Mouse (Mus musculus): ENCODE data around the gene Exoc3l2. TPM values are rescaled to one million over a fixed set of nuclear protein-coding genes. Genes with fewer than 3 reads are reported as not detected.
"Not testable (repeated sequence)": the region's sequence is repeated elsewhere in the genome, so short reads cannot be mapped to it uniquely, and the experiment has no call there.

Gene Exoc3l2
- polyA plus RNA-seq, 1 experiment from 2014 or later = 1.1 TPM

GRCm38 (mm10) chr7:19507612-19507981, 44.5 kb downstream of the Exoc3l2 start:
- H3K4me2 ChIP-seq (ENCODE audit: low read depth, low read length) = peak overlapping the region; percentile 95
- WGBS (ENCODE audit: insufficient replicate concordance) = 8% methylated on average over 18 of the region's 18 CpGs
- no peaks in the 10 kb centered on the region for H3K9me3 ChIP-seq (ENCODE audit: low read length)
- TF ChIP-seq CTCF (IDR thresholded peaks at IDR 0.05; ENCODE audit: low read depth) (no peak), EP300 (IDR thresholded peaks at IDR 0.05; ENCODE audit: low read depth) (no peak)
- H3K4me1 ChIP-seq (ENCODE audit: insufficient read depth) = peaks cover 20% of the 10 kb centered on the region
- no peaks in the 10 kb centered on the region for H3K27me3 ChIP-seq (ENCODE audit: insufficient read depth, low read length)
- no peaks in the 10 kb centered on the region for H3K36me3 ChIP-seq (replicated peaks; ENCODE audit: insufficient read depth, low read length)
- H3K4me3 ChIP-seq (ENCODE audit: low read depth, low read length) = peak overlapping the region; percentile 82
- peak overlapping the region; percentile 75 for H3K9ac ChIP-seq (replicated peaks)
- peak overlapping the region; percentile 82 for H3K27ac ChIP-seq (ENCODE audit: low read depth)
- DNase-seq (no peak), ATAC-seq (no peak)

- ATAC-seq = peak; percentile 95
- H3K36me3 ChIP-seq (replicated peaks; ENCODE audit: insufficient read depth, low read length) = no peaks in the 10 kb centered on the region
- peaks cover 20% of the 10 kb centered on the region for H3K4me1 ChIP-seq (ENCODE audit: insufficient read depth)
- no peaks in the 10 kb centered on the region for H3K27me3 ChIP-seq (ENCODE audit: insufficient read depth, low read length)
- H3K9ac ChIP-seq (replicated peaks) = peak within 1 kb of the TSS; percentile 75
- peak within 1 kb of the TSS; percentile 95 for H3K4me2 ChIP-seq (ENCODE audit: low read depth, low read length)
- peak within 1 kb of the TSS; percentile 82 for H3K4me3 ChIP-seq (ENCODE audit: low read depth, low read length)
- under 1% methylated on average over 56 of the region's 56 CpGs for WGBS (ENCODE audit: insufficient replicate concordance)
- DNase-seq = peak; percentile 90
- no peaks in the 10 kb centered on the region for H3K9me3 ChIP-seq (ENCODE audit: low read length)
- H3K27ac ChIP-seq (ENCODE audit: low read depth) = peak within 1 kb of the TSS; percentile 82
- TF ChIP-seq EP300 (IDR thresholded peaks at IDR 0.05; ENCODE audit: low read depth) = no peak; the same call in 1 of the 2 replicates
- no peak for TF ChIP-seq CTCF (IDR thresholded peaks at IDR 0.05; ENCODE audit: low read depth)
Measured at GRCm38 (mm10) chr7:19508150-19508923, 45.2 kb downstream of the Exoc3l2 start, which contains the start of the genes Bloc1s3 and Trappc6a. Gene Bloc1s3 (minus strand): TSS chr7:19508367. Gene Trappc6a (plus strand): TSS chr7:19508395.

GRCm38 (mm10) chr7:19508924-19509568, 45.9 kb downstream of the Exoc3l2 start:
- WGBS (ENCODE audit: insufficient replicate concordance) = 3% methylated on average over 15 of the region's 15 CpGs
- ATAC-seq = peak; percentile 13
- H3K4me3 ChIP-seq (ENCODE audit: low read depth, low read length) = peak overlapping the region; percentile 82

GRCm38 (mm10) chr7:19509786-19510185, 46.7 kb downstream of the Exoc3l2 start:
- 90% methylated on average over 7 of the region's 7 CpGs for WGBS (ENCODE audit: insufficient replicate concordance)
- no peak overlapping the region for H3K27ac ChIP-seq (ENCODE audit: low read depth)
- TF ChIP-seq EP300 (IDR thresholded peaks at IDR 0.05; ENCODE audit: low read depth) = no peak
- no peak for TF ChIP-seq CTCF (IDR thresholded peaks at IDR 0.05; ENCODE audit: low read depth)
- H3K27me3 ChIP-seq (ENCODE audit: insufficient read depth, low read length) = no peaks in the 10 kb centered on the region
- H3K4me2 ChIP-seq (ENCODE audit: low read depth, low read length) = peak overlapping the region; percentile 95; the same call in 1 of the 2 replicates
- no peaks in the 10 kb centered on the region for H3K36me3 ChIP-seq (replicated peaks; ENCODE audit: insufficient read depth, low read length)
- peaks cover 20% of the 10 kb centered on the region for H3K4me1 ChIP-seq (ENCODE audit: insufficient read depth)
- H3K9ac ChIP-seq (replicated peaks) = peak overlapping the region; percentile 75; the same call in 1 of the 2 replicates
- no peak for ATAC-seq
- H3K9me3 ChIP-seq (ENCODE audit: low read length) = no peaks in the 10 kb centered on the region
- DNase-seq = no peak
- no peak overlapping the region for H3K4me3 ChIP-seq (ENCODE audit: low read depth, low read length)

More at GRCm38 (mm10) chr7:19508924-19509568, 45.9 kb downstream of the Exoc3l2 start:
- H3K9me3 ChIP-seq (ENCODE audit: low read length) = no peaks in the 10 kb centered on the region
- no peaks in the 10 kb centered on the region for H3K27me3 ChIP-seq (ENCODE audit: insufficient read depth, low read length)
- DNase-seq = no peak
- H3K36me3 ChIP-seq (replicated peaks; ENCODE audit: insufficient read depth, low read length) = no peaks in the 10 kb centered on the region
- H3K9ac ChIP-seq (replicated peaks) = peak overlapping the region; percentile 75
- TF ChIP-seq EP300 (IDR thresholded peaks at IDR 0.05; ENCODE audit: low read depth) (no peak), CTCF (IDR thresholded peaks at IDR 0.05; ENCODE audit: low read depth) (no peak)
- peak overlapping the region; percentile 82 for H3K27ac ChIP-seq (ENCODE audit: low read depth)
- peaks cover 20% of the 10 kb centered on the region for H3K4me1 ChIP-seq (ENCODE audit: insufficient read depth)
- H3K4me2 ChIP-seq (ENCODE audit: low read depth, low read length) = peak overlapping the region; percentile 95

GRCm38 (mm10) chr7:19511934-19512333, 48.8 kb downstream of the Exoc3l2 start:
- 80% methylated on average over 6 of the region's 7 CpGs for WGBS (ENCODE audit: insufficient replicate concordance)
- not testable (repeated sequence) for ATAC-seq

GRCm38 (mm10) chr7:19512353-19512752, 49.2 kb downstream of the Exoc3l2 start:
- peaks cover 16% of the 10 kb centered on the region for H3K4me1 ChIP-seq (ENCODE audit: insufficient read depth)
- DNase-seq (no peak), ATAC-seq (no peak)
- H3K9ac ChIP-seq (replicated peaks) = no peak overlapping the region
- no peaks in the 10 kb centered on the region for H3K36me3 ChIP-seq (replicated peaks; ENCODE audit: insufficient read depth, low read length)
- H3K27me3 ChIP-seq (ENCODE audit: insufficient read depth, low read length) = peaks cover 6% of the 10 kb centered on the region; the same call in 1 of the 2 replicates
- no peak overlapping the region for H3K4me3 ChIP-seq (ENCODE audit: low read depth, low read length)
- H3K4me2 ChIP-seq (ENCODE audit: low read depth, low read length) = no peak overlapping the region
- no peaks in the 10 kb centered on the region for H3K9me3 ChIP-seq (ENCODE audit: low read length)
- no peak for TF ChIP-seq CTCF (IDR thresholded peaks at IDR 0.05; ENCODE audit: low read depth)
- no peak for TF ChIP-seq EP300 (IDR thresholded peaks at IDR 0.05; ENCODE audit: low read depth)
- WGBS (ENCODE audit: insufficient replicate concordance) = 70% methylated on average over 6 of the region's 6 CpGs
- no peak overlapping the region for H3K27ac ChIP-seq (ENCODE audit: low read depth)

More at GRCm38 (mm10) chr7:19511934-19512333, 48.8 kb downstream of the Exoc3l2 start:
- not testable (repeated sequence) for DNase-seq; H3K27me3 ChIP-seq (ENCODE audit: insufficient read depth, low read length); H3K9ac ChIP-seq (replicated peaks); H3K36me3 ChIP-seq (replicated peaks; ENCODE audit: insufficient read depth, low read length); H3K4me3 ChIP-seq (ENCODE audit: low read depth, low read length); H3K9me3 ChIP-seq (ENCODE audit: low read length); H3K4me2 ChIP-seq (ENCODE audit: low read depth, low read length); H3K27ac ChIP-seq (ENCODE audit: low read depth)
- H3K4me1 ChIP-seq (ENCODE audit: insufficient read depth) = peaks cover 20% of the 10 kb centered on the region
